Mouse (Mus musculus): Measurements from ENCODE around the gene Ptpru. TPM values are rescaled to one million over a fixed set of nuclear protein-coding genes. Genes with fewer than 3 reads are reported as not detected.
"Not testable (repeated sequence)": the region's sequence is repeated elsewhere in the genome, so short reads cannot be mapped to it uniquely, and the experiment has no call there.

The Ptpru gene
- polyA plus RNA-seq, 1 experiment from 2014 or later, result 2.1 TPM

GRCm38 (mm10) chr4:131813798-131814197, 24.3 kb downstream of the Ptpru start:
- no peak overlapping the region for H3K9ac ChIP-seq
- H3K36me3 ChIP-seq, result no peaks in the 10 kb centered on the region
- H3K27me3 ChIP-seq, result no peaks in the 10 kb centered on the region
- H3K4me2 ChIP-seq, result no peak overlapping the region
- 79% methylated on average over 7 of the region's 7 CpGs for WGBS (ENCODE audit: insufficient replicate concordance)
- H3K27ac ChIP-seq, result no peak overlapping the region
- H3K4me1 ChIP-seq (replicated peaks), result peaks cover 15% of the 10 kb centered on the region
- ATAC-seq (ENCODE audit: low read depth) (no peak), DNase-seq (no peak)
- H3K9me3 ChIP-seq (replicated peaks), result no peaks in the 10 kb centered on the region
- H3K4me3 ChIP-seq (replicated peaks), result no peak overlapping the region

- Histone ChIP-seq H3K27ac (no peak overlapping the region), H3K27me3 (no peaks in the 10 kb centered on the region), H3K9me3 (replicated peaks) (no peaks in the 10 kb centered on the region), H3K4me3 (replicated peaks) (no peak overlapping the region), H3K36me3 (no peaks in the 10 kb centered on the region), H3K9ac (no peak overlapping the region), H3K4me2 (no peak overlapping the region), H3K4me1 (replicated peaks) (peaks cover 15% of the 10 kb centered on the region)
- WGBS (ENCODE audit: insufficient replicate concordance), result 78% methylated on average over 11 of the region's 11 CpGs
- no peak for DNase-seq
- no peak for ATAC-seq (ENCODE audit: low read depth)
Observed at GRCm38 (mm10) chr4:131812458-131812857, 25.6 kb downstream of the Ptpru start.

GRCm38 (mm10) chr4:131805255-131805654, 32.8 kb downstream of the Ptpru start:
- Histone ChIP-seq H3K36me3 (no peaks in the 10 kb centered on the region), H3K4me2 (no peak overlapping the region), H3K27ac (no peak overlapping the region), H3K9me3 (replicated peaks) (no peaks in the 10 kb centered on the region), H3K9ac (no peak overlapping the region), H3K4me1 (replicated peaks) (peaks cover 6% of the 10 kb centered on the region; the same call in 1 of the 2 replicates), H3K27me3 (no peaks in the 10 kb centered on the region), H3K4me3 (replicated peaks) (no peak overlapping the region)
- DNase-seq (no peak), ATAC-seq (ENCODE audit: low read depth) (no peak)
- WGBS (ENCODE audit: insufficient replicate concordance), result 57% methylated on average over 3 of the region's 3 CpGs

- not testable (repeated sequence) for DNase-seq; H3K9ac ChIP-seq; H3K27me3 ChIP-seq; H3K36me3 ChIP-seq; H3K4me3 ChIP-seq (replicated peaks); H3K4me2 ChIP-seq; H3K9me3 ChIP-seq (replicated peaks); H3K27ac ChIP-seq; H3K4me1 ChIP-seq (replicated peaks)
- peak; percentile 31; the same call in 1 of the 2 replicates for ATAC-seq (ENCODE audit: low read depth)
- WGBS (ENCODE audit: insufficient replicate concordance), result 78% methylated on average over 5 of the region's 6 CpGs
Observed at GRCm38 (mm10) chr4:131804732-131805131, 33.4 kb downstream of the Ptpru start.

- Histone ChIP-seq H3K36me3 (no peaks in the 10 kb centered on the region), H3K27me3 (no peaks in the 10 kb centered on the region), H3K9ac (no peak overlapping the region), H3K4me3 (replicated peaks) (no peak overlapping the region), H3K9me3 (replicated peaks) (no peaks in the 10 kb centered on the region), H3K4me1 (replicated peaks) (peaks cover 10% of the 10 kb centered on the region; the same call in 1 of the 2 replicates), H3K27ac (no peak overlapping the region), H3K4me2 (no peak overlapping the region)
- WGBS (ENCODE audit: insufficient replicate concordance), result 67% methylated on average over 9 of the region's 9 CpGs
- DNase-seq (no peak), ATAC-seq (ENCODE audit: low read depth) (no peak)
Observed at GRCm38 (mm10) chr4:131803846-131804245, 34.2 kb downstream of the Ptpru start.

GRCm38 (mm10) chr4:131798968-131799367, 39.1 kb downstream of the Ptpru start:
- Histone ChIP-seq H3K27ac (no peak overlapping the region), H3K4me3 (replicated peaks) (no peak overlapping the region), H3K4me2 (no peak overlapping the region), H3K27me3 (no peaks in the 10 kb centered on the region), H3K36me3 (no peaks in the 10 kb centered on the region), H3K9ac (no peak overlapping the region), H3K4me1 (replicated peaks) (peaks cover 14% of the 10 kb centered on the region), H3K9me3 (replicated peaks) (no peaks in the 10 kb centered on the region)
- WGBS (ENCODE audit: insufficient replicate concordance), result 48% methylated on average over 4 of the region's 4 CpGs
- ATAC-seq (ENCODE audit: low read depth) (peak; percentile 61), DNase-seq (no peak)

- ATAC-seq (ENCODE audit: low read depth), result no peak
- Histone ChIP-seq H3K36me3 (no peaks in the 10 kb centered on the region), H3K4me1 (replicated peaks) (peaks cover 14% of the 10 kb centered on the region), H3K9ac (no peak overlapping the region), H3K27me3 (no peaks in the 10 kb centered on the region), H3K4me2 (no peak overlapping the region), H3K27ac (no peak overlapping the region), H3K4me3 (replicated peaks) (no peak overlapping the region), H3K9me3 (replicated peaks) (no peaks in the 10 kb centered on the region)
- DNase-seq, result no peak
- 62% methylated on average over 12 of the region's 12 CpGs for whole genome bisulfite sequencing (ENCODE audit: insufficient replicate concordance)
Observed at GRCm38 (mm10) chr4:131797920-131798319, 40.2 kb downstream of the Ptpru start.

GRCm38 (mm10) chr4:131797483-131797882, 40.6 kb downstream of the Ptpru start:
- Histone ChIP-seq H3K4me1 (replicated peaks) (peaks cover 14% of the 10 kb centered on the region), H3K4me2 (no peak overlapping the region), H3K36me3 (no peaks in the 10 kb centered on the region), H3K27me3 (no peaks in the 10 kb centered on the region), H3K9me3 (replicated peaks) (no peaks in the 10 kb centered on the region), H3K9ac (no peak overlapping the region), H3K27ac (no peak overlapping the region), H3K4me3 (replicated peaks) (no peak overlapping the region)
- DNase-seq (no peak), ATAC-seq (ENCODE audit: low read depth) (no peak)
- 66% methylated on average over 7 of the region's 7 CpGs for WGBS (ENCODE audit: insufficient replicate concordance)

- WGBS (ENCODE audit: insufficient replicate concordance), result 62% methylated on average over 14 of the region's 14 CpGs
- Histone ChIP-seq H3K27ac (no peak overlapping the region), H3K36me3 (no peaks in the 10 kb centered on the region), H3K4me1 (replicated peaks) (peaks cover 14% of the 10 kb centered on the region), H3K27me3 (no peaks in the 10 kb centered on the region), H3K4me2 (no peak overlapping the region), H3K9ac (no peak overlapping the region), H3K4me3 (replicated peaks) (no peak overlapping the region), H3K9me3 (replicated peaks) (no peaks in the 10 kb centered on the region)
- ATAC-seq (ENCODE audit: low read depth) (no peak), DNase-seq (no peak)
Observed at GRCm38 (mm10) chr4:131796312-131797080, 41.6 kb downstream of the Ptpru start.

- WGBS (ENCODE audit: insufficient replicate concordance), result 71% methylated on average over 7 of the region's 7 CpGs
- H3K36me3 ChIP-seq, result no peaks in the 10 kb centered on the region
- H3K27ac ChIP-seq, result no peak overlapping the region
- H3K27me3 ChIP-seq, result 0 out of 2 replicates have a peak, but pooled peaks cover 11% of the 10 kb centered on the region
- H3K4me1 ChIP-seq (replicated peaks), result no peaks in the 10 kb centered on the region
- H3K4me2 ChIP-seq, result no peak overlapping the region
- ATAC-seq (ENCODE audit: low read depth) (no peak), DNase-seq (no peak)
- no peaks in the 10 kb centered on the region for H3K9me3 ChIP-seq (replicated peaks)
- no peak overlapping the region for H3K9ac ChIP-seq
- H3K4me3 ChIP-seq (replicated peaks), result no peak overlapping the region
Observed at GRCm38 (mm10) chr4:131786800-131787199, 51.3 kb downstream of the Ptpru start.

GRCm38 (mm10) chr4:131784034-131784433, 54.1 kb downstream of the Ptpru start:
- DNase-seq (peak; percentile 32), ATAC-seq (ENCODE audit: low read depth) (no peak)
- no peaks in the 10 kb centered on the region for H3K36me3 ChIP-seq
- H3K4me3 ChIP-seq (replicated peaks), result no peak overlapping the region
- H3K27ac ChIP-seq, result no peak overlapping the region
- H3K4me2 ChIP-seq, result no peak overlapping the region
- H3K9ac ChIP-seq, result no peak overlapping the region
- 17% methylated on average over 9 of the region's 9 CpGs for WGBS (ENCODE audit: insufficient replicate concordance)
- no peaks in the 10 kb centered on the region for H3K4me1 ChIP-seq (replicated peaks)
- H3K27me3 ChIP-seq, result 0 out of 2 replicates have a peak, but pooled peaks cover 9% of the 10 kb centered on the region
- H3K9me3 ChIP-seq (replicated peaks), result no peaks in the 10 kb centered on the region

GRCm38 (mm10) chr4:131781023-131781422, 57.1 kb downstream of the Ptpru start:
- no peak overlapping the region for H3K9ac ChIP-seq
- DNase-seq (no peak), ATAC-seq (ENCODE audit: low read depth) (no peak)
- 36% methylated on average over 3 of the region's 3 CpGs for WGBS (ENCODE audit: insufficient replicate concordance)
- no peak overlapping the region for H3K4me3 ChIP-seq (replicated peaks)
- no peak overlapping the region for H3K27ac ChIP-seq
- H3K9me3 ChIP-seq (replicated peaks), result no peaks in the 10 kb centered on the region
- 0 out of 2 replicates have a peak, but pooled peaks cover 6% of the 10 kb centered on the region for H3K27me3 ChIP-seq
- no peaks in the 10 kb centered on the region for H3K36me3 ChIP-seq
- H3K4me1 ChIP-seq (replicated peaks), result no peaks in the 10 kb centered on the region
- no peak overlapping the region for H3K4me2 ChIP-seq
